Mouse (Mus musculus) spleen, adult 2 months (tissue): ENCODE results near the gene Sobp. TPM values are rescaled to one million over a fixed set of nuclear protein-coding genes. Genes with fewer than 3 reads are reported as not detected.
A peak's percentile ranks its signal among the peaks of the same experiment; 100 is the strongest.

Experiments used
- DNase-seq, 2 experiments: peaks; one replicate each; pipeline versions ENCODE4 v3.0.0 to v3.0.0-alpha.2; 2012 to 2021; ENCODE audit warnings: low spot score in 2 of 2, low read depth in 1 of 2
- H3K27ac ChIP-seq: fragments of 200-500 bp; 2 replicates; pipeline ENCODE4 v1.5.1; 2012; ENCODE audit warnings: low read length, inconsistent platforms; ENCODE audit not compliant: insufficient read depth
- H3K27me3 ChIP-seq: fragments of 200-500 bp; 2 replicates; pipeline ENCODE4 v1.6.1; 2012; ENCODE audit warnings: mild to moderate bottlenecking, moderate library complexity, low read length, inconsistent platforms; ENCODE audit not compliant: control insufficient read depth, insufficient read depth
- H3K36me3 ChIP-seq: fragments of 200-500 bp; 2 replicates; pipeline ENCODE4 v1.6.1; 2012; ENCODE audit warnings: mild to moderate bottlenecking, low read length, inconsistent platforms; ENCODE audit not compliant: control insufficient read depth, insufficient read depth
- H3K4me1 ChIP-seq: fragments of 200-500 bp; 2 replicates; pipeline ENCODE4 v1.6.1; 2011; ENCODE audit warnings: inconsistent platforms; ENCODE audit not compliant: control insufficient read depth, insufficient read depth, insufficient read length
- H3K4me3 ChIP-seq: fragments of 200-500 bp; 2 replicates; pipeline ENCODE4 v1.5.1; 2011; ENCODE audit warnings: mild to moderate bottlenecking, inconsistent platforms; ENCODE audit not compliant: insufficient read depth, insufficient read length; ENCODE audit errors: extremely low read depth
- CTCF ChIP-seq: fragments of 200-500 bp; IDR thresholded peaks from 2 replicates; pipeline ENCODE4 v1.5.1; 2011; ENCODE audit warnings: mild to moderate bottlenecking, inconsistent platforms; ENCODE audit not compliant: insufficient read depth, insufficient read length, insufficient replicate concordance; ENCODE audit errors: extremely low read depth
- POLR2A ChIP-seq: fragments of 200-500 bp; IDR thresholded peaks from 2 replicates; pipeline ENCODE4 v1.6.1; 2011; ENCODE audit warnings: low read depth, low read length, inconsistent platforms
- WGBS: fragments of 180-500 bp; shearing (Covaris S2); methylation state at CpG from one replicate; pipeline ENCODE4 v1.1.7; 2018; 5-methylcytosine and 5-hydroxymethylcytosine counted together
- polyA plus RNA-seq: library from polyadenylated mRNA; depleted of rRNA; stranded (reverse); fragments of >200 nt; gene quantifications from 2 replicates; pipeline ENCODE4 v1.2.3, GENCODE M21; 2012

Gene Sobp
- polyA plus RNA-seq, 1 experiment = 0.02 TPM

GRCm38 (mm10) chr10:43008116-43008515 is 166.2 kb downstream of the Sobp start:
- TF ChIP-seq POLR2A (no peak), CTCF (no peak)
- Histone ChIP-seq H3K4me1 (no peaks in the 10 kb centered on the region), H3K4me3 (no peak overlapping the region), H3K36me3 (no peaks in the 10 kb centered on the region), H3K27me3 (no peaks in the 10 kb centered on the region), H3K27ac (no peak overlapping the region)
- no peak for DNase-seq
- 86% methylated on average over 11 of the region's 11 CpGs for WGBS

- 75% methylated on average over 4 of the region's 4 CpGs for WGBS
- Histone ChIP-seq H3K27me3 (peaks cover 5% of the 10 kb centered on the region), H3K4me3 (no peak overlapping the region), H3K4me1 (no peaks in the 10 kb centered on the region), H3K36me3 (no peaks in the 10 kb centered on the region), H3K27ac (no peak overlapping the region)
- TF ChIP-seq POLR2A (no peak), CTCF (no peak)
- DNase-seq = no peak
Observed at GRCm38 (mm10) chr10:43006534-43006933, 167.8 kb downstream of the Sobp start.

GRCm38 (mm10) chr10:43005677-43006076 is 168.7 kb downstream of the Sobp start:
- Histone ChIP-seq H3K36me3 (no peaks in the 10 kb centered on the region), H3K27me3 (peaks cover 5% of the 10 kb centered on the region), H3K4me1 (no peaks in the 10 kb centered on the region), H3K4me3 (no peak overlapping the region), H3K27ac (no peak overlapping the region)
- TF ChIP-seq POLR2A (no peak), CTCF (no peak)
- WGBS = 73% methylated on average over 7 of the region's 7 CpGs
- DNase-seq = no peak

GRCm38 (mm10) chr10:43005031-43005430 is 169.3 kb downstream of the Sobp start:
- 81% methylated on average over 4 of the region's 4 CpGs for WGBS
- DNase-seq = no peak

GRCm38 (mm10) chr10:43004174-43004734 is 170.1 kb downstream of the Sobp start:
- no peaks in the 10 kb centered on the region for H3K36me3 ChIP-seq
- DNase-seq = no peak
- no peak overlapping the region for H3K4me3 ChIP-seq
- no peaks in the 10 kb centered on the region for H3K4me1 ChIP-seq
- peaks cover 5% of the 10 kb centered on the region for H3K27me3 ChIP-seq
- 87% methylated on average over 16 of the region's 16 CpGs for WGBS
- H3K27ac ChIP-seq = no peak overlapping the region
- no peak for TF ChIP-seq POLR2A
- no peak for TF ChIP-seq CTCF

More at GRCm38 (mm10) chr10:43005031-43005430, 169.3 kb downstream of the Sobp start:
- TF ChIP-seq CTCF = no peak
- TF ChIP-seq POLR2A = no peak
- no peak overlapping the region for H3K27ac ChIP-seq
- no peaks in the 10 kb centered on the region for H3K36me3 ChIP-seq
- peaks cover 5% of the 10 kb centered on the region for H3K27me3 ChIP-seq
- H3K4me3 ChIP-seq = no peak overlapping the region
- no peaks in the 10 kb centered on the region for H3K4me1 ChIP-seq

- 68% methylated on average over 5 of the region's 5 CpGs for WGBS
- TF ChIP-seq POLR2A = no peak
- no peak for TF ChIP-seq CTCF
- H3K4me3 ChIP-seq = no peak overlapping the region
- no peaks in the 10 kb centered on the region for H3K4me1 ChIP-seq
- no peak for DNase-seq
- no peaks in the 10 kb centered on the region for H3K36me3 ChIP-seq
- no peak overlapping the region for H3K27ac ChIP-seq
- H3K27me3 ChIP-seq = peaks cover 5% of the 10 kb centered on the region
Observed at GRCm38 (mm10) chr10:43003466-43003757, 170.9 kb downstream of the Sobp start.

GRCm38 (mm10) chr10:43002721-43003465 is 171.4 kb downstream of the Sobp start:
- H3K4me1 ChIP-seq = no peaks in the 10 kb centered on the region
- H3K4me3 ChIP-seq = peak overlapping the region; percentile 30; the same call in 1 of the 2 replicates
- no peaks in the 10 kb centered on the region for H3K36me3 ChIP-seq
- 13% methylated on average over 25 of the region's 25 CpGs for WGBS
- DNase-seq = no peak
- peaks cover 5% of the 10 kb centered on the region for H3K27me3 ChIP-seq
- no peak overlapping the region for H3K27ac ChIP-seq
- no peak for TF ChIP-seq CTCF
- TF ChIP-seq POLR2A = no peak
